Mouse (Mus musculus): ENCODE results near the gene Fbxo9. TPM values are rescaled to one million over a fixed set of nuclear protein-coding genes. Genes with fewer than 3 reads are reported as not detected.

Fbxo9 gene
- polyA plus RNA-seq, 1 experiment = 20.3 TPM

DNA sequence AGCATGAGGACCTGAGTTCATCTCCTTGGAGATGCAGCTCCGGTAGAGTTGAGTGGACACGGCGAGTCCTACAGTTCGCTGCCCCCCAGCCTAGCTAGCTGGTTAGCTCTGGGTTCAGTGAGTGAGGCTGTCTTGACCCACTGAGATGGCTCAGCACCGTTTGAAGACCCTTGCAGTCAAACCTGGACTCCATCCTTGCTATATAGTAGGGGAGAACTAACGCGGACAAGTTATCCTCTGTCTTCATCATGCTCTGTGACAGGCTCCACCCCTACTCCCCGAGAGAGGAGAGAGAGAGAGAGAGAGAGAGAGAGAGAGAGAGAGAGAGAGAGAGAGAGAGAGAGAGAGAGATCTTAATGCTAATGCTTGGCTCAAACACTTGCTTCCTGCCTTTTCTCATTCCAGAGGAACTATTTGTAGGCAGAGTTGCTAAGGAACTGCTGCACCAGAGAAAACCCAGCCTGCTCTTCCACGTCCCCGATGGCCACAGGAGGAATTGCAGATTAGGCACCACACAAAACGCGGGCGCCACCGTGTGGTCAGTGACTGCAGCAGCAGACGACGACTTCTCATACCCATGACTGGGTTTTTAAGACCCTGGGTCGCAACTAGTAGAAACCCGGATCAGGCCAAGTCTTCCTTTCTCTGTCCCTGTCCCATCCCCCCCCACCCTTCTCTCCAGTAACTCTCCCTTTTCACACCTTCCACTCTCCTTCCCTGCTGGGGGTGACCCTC is 69.9 kb downstream of the Fbxo9 start:
- Histone ChIP-seq H3K4me1 (ENCODE audit: control insufficient read depth) (no peaks in the 10 kb centered on the region), H3K9me3 (ENCODE audit: control insufficient read depth, low read length) (no peaks in the 10 kb centered on the region), H3K4me3 (replicated peaks) (no peak overlapping the region), H3K27me3 (ENCODE audit: control insufficient read depth) (peaks cover 3% of the 10 kb centered on the region; the same call in 1 of the 2 replicates), H3K36me3 (ENCODE audit: control insufficient read depth) (no peaks in the 10 kb centered on the region)
- TF ChIP-seq TAL1 (IDR thresholded peaks at IDR 0.05; ENCODE audit: low read length) = no peak
- TF ChIP-seq GATA1 (IDR thresholded peaks at IDR 0.05; ENCODE audit: low read length) = no peak

DNA sequence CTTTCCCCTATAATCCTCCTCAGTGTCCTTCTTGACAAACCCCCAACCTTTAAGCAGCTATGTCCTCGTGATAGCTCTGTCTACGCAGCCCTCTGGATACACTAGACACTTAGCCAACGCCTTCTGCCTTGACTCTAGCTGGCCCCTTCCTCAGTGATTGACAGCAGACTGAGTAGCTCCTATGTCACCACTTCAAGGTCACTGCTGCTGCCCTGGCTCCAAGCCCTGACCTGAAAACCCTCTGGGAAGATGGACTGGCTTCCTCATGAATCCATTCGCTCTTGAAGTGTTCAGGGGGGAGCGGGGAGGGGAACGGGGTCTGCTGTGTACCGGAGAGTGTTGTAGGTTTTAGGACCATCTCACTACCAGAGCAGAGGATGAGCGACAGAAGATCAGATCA is 73.0 kb downstream of the Fbxo9 start:
- Histone ChIP-seq H3K27me3 (ENCODE audit: control insufficient read depth) (peaks cover 3% of the 10 kb centered on the region; the same call in 1 of the 2 replicates), H3K4me3 (replicated peaks) (no peak overlapping the region), H3K9me3 (ENCODE audit: control insufficient read depth, low read length) (no peaks in the 10 kb centered on the region), H3K4me1 (ENCODE audit: control insufficient read depth) (no peaks in the 10 kb centered on the region), H3K36me3 (ENCODE audit: control insufficient read depth) (no peaks in the 10 kb centered on the region)
- TF ChIP-seq GATA1 (IDR thresholded peaks at IDR 0.05; ENCODE audit: low read length) = no peak
- TF ChIP-seq TAL1 (IDR thresholded peaks at IDR 0.05; ENCODE audit: low read length) = no peak

DNA sequence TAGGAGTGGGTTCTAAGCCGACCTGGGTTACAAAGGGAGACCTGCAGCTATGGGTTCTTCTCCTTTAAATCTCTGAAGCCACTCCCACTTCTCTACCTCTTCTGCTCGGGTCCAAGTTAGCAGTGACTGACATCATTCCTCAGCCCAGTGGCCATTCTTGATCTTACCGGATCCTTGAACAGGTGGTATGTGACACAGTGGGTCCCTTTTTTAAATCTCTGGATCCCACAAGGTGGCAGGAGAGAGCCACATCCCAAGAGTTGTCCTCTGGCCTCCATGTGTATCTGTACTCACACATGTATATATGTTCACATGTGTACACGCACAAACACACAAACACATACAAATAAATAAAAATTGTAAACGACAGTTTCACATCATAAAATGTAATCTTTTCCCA is 73.6 kb downstream of the Fbxo9 start:
- no peaks in the 10 kb centered on the region for H3K36me3 ChIP-seq (ENCODE audit: control insufficient read depth)
- no peaks in the 10 kb centered on the region for H3K9me3 ChIP-seq (ENCODE audit: control insufficient read depth, low read length)
- no peak for TF ChIP-seq GATA1 (IDR thresholded peaks at IDR 0.05; ENCODE audit: low read length)
- TF ChIP-seq TAL1 (IDR thresholded peaks at IDR 0.05; ENCODE audit: low read length) = no peak
- H3K4me1 ChIP-seq (ENCODE audit: control insufficient read depth) = no peaks in the 10 kb centered on the region
- H3K27me3 ChIP-seq (ENCODE audit: control insufficient read depth) = peaks cover 3% of the 10 kb centered on the region; the same call in 1 of the 2 replicates
- no peak overlapping the region for H3K4me3 ChIP-seq (replicated peaks)

DNA sequence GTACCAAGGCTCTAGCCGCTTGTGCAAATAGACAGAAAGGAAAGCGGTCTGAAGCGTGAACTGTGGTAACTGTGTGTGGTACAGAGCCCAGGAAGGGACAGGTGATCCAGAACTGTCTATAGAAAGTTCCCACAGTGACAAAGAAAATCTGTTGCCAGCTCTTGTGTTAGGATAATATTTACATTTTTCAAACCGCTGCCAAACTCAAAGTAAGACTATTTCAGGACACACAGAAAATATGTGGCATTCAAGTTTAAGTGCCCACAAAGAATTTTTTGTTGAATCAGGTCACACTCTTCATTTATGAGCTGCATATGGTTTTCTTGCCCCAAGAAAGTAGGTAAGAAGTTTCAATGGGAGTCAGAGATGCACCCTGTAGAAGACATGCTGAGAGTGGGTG is 75.9 kb downstream of the Fbxo9 start:
- H3K4me1 ChIP-seq (ENCODE audit: control insufficient read depth) = no peaks in the 10 kb centered on the region
- TF ChIP-seq GATA1 (IDR thresholded peaks at IDR 0.05; ENCODE audit: low read length) (no peak), TAL1 (IDR thresholded peaks at IDR 0.05; ENCODE audit: low read length) (no peak)

More for the DNA sequence above, 75.9 kb downstream of the Fbxo9 start:
- Histone ChIP-seq H3K36me3 (ENCODE audit: control insufficient read depth) (no peaks in the 10 kb centered on the region), H3K4me3 (replicated peaks) (no peak overlapping the region), H3K27me3 (ENCODE audit: control insufficient read depth) (no peaks in the 10 kb centered on the region), H3K9me3 (ENCODE audit: control insufficient read depth, low read length) (no peaks in the 10 kb centered on the region)

Other genes with a start within 250 kb of the Fbxo9 start
- gene Elovl5, start 191.7 kb downstream of the Fbxo9 start, polyA plus RNA-seq (2012) = 0.03 and 0.09 TPM in 2 replicates
- not detected in 2 replicates for gene Gcm1, start 57.1 kb downstream of the Fbxo9 start, polyA plus RNA-seq (2012)
- gene Ick, start 127 bp upstream of the Fbxo9 start, polyA plus RNA-seq (2012) = 0.35 and 0.62 TPM in 2 replicates
- gene Gsta4, start 73.7 kb upstream of the Fbxo9 start, polyA plus RNA-seq (2012) = 0.65 and 1.0 TPM in 2 replicates
- gene Gsta1, start 121.6 kb upstream of the Fbxo9 start, polyA plus RNA-seq (2012) = not detected in 2 replicates
- not detected in 2 replicates for gene Gm3776, start 148.1 kb upstream of the Fbxo9 start, polyA plus RNA-seq (2012)
- not detected in 2 replicates for gene Gm10639, start 180.9 kb upstream of the Fbxo9 start, polyA plus RNA-seq (2012)
- gene Omt2a, start 205.7 kb upstream of the Fbxo9 start, polyA plus RNA-seq (2012) = not detected in 2 replicates
- gene Omt2b, start 218.5 kb upstream of the Fbxo9 start, polyA plus RNA-seq (2012) = not detected in 2 replicates
- gene Gsta2, start 246.7 kb upstream of the Fbxo9 start, polyA plus RNA-seq (2012) = not detected in 2 replicates

Data from erythroblast, embryonic 14.5 days (primary cell).